Mouse (Mus musculus) urinary bladder, postnatal 36 days (tissue): ENCODE measurements around the gene Gtf2e1.

Source experiments
- DNase-seq, 2 experiments: peaks; one replicate each; pipeline ENCODE4 v3.0.0; 2022; ENCODE audit warnings: low spot score in 2 of 2, mixed read lengths in 1 of 2

Gene Gtf2e1

GRCm38 (mm10) chr16:37546312-37546711 is 6.7 kb upstream of the Gtf2e1 start:
- no peak for DNase-seq

- DNase-seq, result no peak
These were observed 1.2 kb upstream of the Gtf2e1 start for GRCm38 (mm10) chr16:37540776-37541175.

GRCm38 (mm10) chr16:37539240-37539610 is 364 bp downstream of the Gtf2e1 start:
- no peak for DNase-seq

- DNase-seq, result no peak
These were observed 6.1 kb downstream of the Gtf2e1 start for GRCm38 (mm10) chr16:37533369-37534068.

- DNase-seq, result no peak
These were observed 7.5 kb downstream of the Gtf2e1 start for GRCm38 (mm10) chr16:37532046-37532445.

GRCm38 (mm10) chr16:37530170-37530569 is 9.4 kb downstream of the Gtf2e1 start:
- DNase-seq, result no peak

- no peak for DNase-seq
These were observed 12.8 kb downstream of the Gtf2e1 start for GRCm38 (mm10) chr16:37526688-37527223.

GRCm38 (mm10) chr16:37525121-37525520 is 14.5 kb downstream of the Gtf2e1 start:
- DNase-seq, result no peak

- no peak for DNase-seq
These were observed 17.4 kb downstream of the Gtf2e1 start for GRCm38 (mm10) chr16:37522100-37522697.

GRCm38 (mm10) chr16:37520190-37521040 is 19.2 kb downstream of the Gtf2e1 start:
- DNase-seq, result no peak

- DNase-seq, result no peak
These were observed 19.9 kb downstream of the Gtf2e1 start for GRCm38 (mm10) chr16:37519721-37520120.

- no peak for DNase-seq
These were observed 20.9 kb downstream of the Gtf2e1 start for GRCm38 (mm10) chr16:37518662-37519061.

- DNase-seq, result no peak
These were observed 21.9 kb downstream of the Gtf2e1 start for GRCm38 (mm10) chr16:37517596-37518211.

GRCm38 (mm10) chr16:37516376-37516993 is 23.1 kb downstream of the Gtf2e1 start:
- no peak for DNase-seq

- no peak for DNase-seq
These were observed 24.9 kb downstream of the Gtf2e1 start for GRCm38 (mm10) chr16:37514644-37515043.

GRCm38 (mm10) chr16:37511489-37511888 is 28.1 kb downstream of the Gtf2e1 start:
- DNase-seq, result no peak

GRCm38 (mm10) chr16:37506751-37507150 is 32.8 kb downstream of the Gtf2e1 start:
- DNase-seq, result no peak

GRCm38 (mm10) chr16:37504517-37504916 is 35.1 kb downstream of the Gtf2e1 start:
- DNase-seq, result no peak

GRCm38 (mm10) chr16:37498581-37498980 is 41.0 kb downstream of the Gtf2e1 start:
- DNase-seq, result no peak

- DNase-seq, result no peak
These were observed 44.6 kb downstream of the Gtf2e1 start for GRCm38 (mm10) chr16:37495017-37495416.

- no peak for DNase-seq
These were observed 52.6 kb downstream of the Gtf2e1 start for GRCm38 (mm10) chr16:37486826-37487612.
